Mouse (Mus musculus): ENCODE data around the gene Klhl20. TPM values are rescaled to one million over a fixed set of nuclear protein-coding genes. Genes with fewer than 3 reads are reported as not detected.
"Not testable (repeated sequence)": the region's sequence is repeated elsewhere in the genome, so short reads cannot be mapped to it uniquely, and the experiment has no call there.

Klhl20 gene
- total RNA-seq (2017) = 17.1 to 39.8 TPM (median 20.9 TPM) in 3 replicates

- ATAC-seq (replicated peaks; ENCODE audit: insufficient number of reproducible peaks, low FRiP score, low TSS enrichment, poor library complexity, severe bottlenecking) = peak; percentile 97
Measured at GRCm38 (mm10) chr1:161130726-161131664, at the start of gene Klhl20. TSS of gene Klhl20 (minus strand) at chr1:161131511.

- peak; percentile 64; the same call in 1 of the 2 replicates for ATAC-seq (replicated peaks; ENCODE audit: insufficient number of reproducible peaks, low FRiP score, low TSS enrichment, poor library complexity, severe bottlenecking)
Measured at GRCm38 (mm10) chr1:161180674-161181073, 49.4 kb upstream of the Klhl20 start.

GRCm38 (mm10) chr1:161170651-161171050 is 39.3 kb upstream of the Klhl20 start:
- peak; percentile 81 for ATAC-seq (replicated peaks; ENCODE audit: insufficient number of reproducible peaks, low FRiP score, low TSS enrichment, poor library complexity, severe bottlenecking)

- no peak for ATAC-seq (replicated peaks; ENCODE audit: insufficient number of reproducible peaks, low FRiP score, low TSS enrichment, poor library complexity, severe bottlenecking)
Measured at GRCm38 (mm10) chr1:161160266-161160665, 29.0 kb upstream of the Klhl20 start.

GRCm38 (mm10) chr1:161159214-161159613 is 27.9 kb upstream of the Klhl20 start, which contains the start of gene Tex50:
TSS of gene Tex50 (minus strand) at chr1:161159314.
- no peak for ATAC-seq (replicated peaks; ENCODE audit: insufficient number of reproducible peaks, low FRiP score, low TSS enrichment, poor library complexity, severe bottlenecking)

- no peak for ATAC-seq (replicated peaks; ENCODE audit: insufficient number of reproducible peaks, low FRiP score, low TSS enrichment, poor library complexity, severe bottlenecking)
Measured at GRCm38 (mm10) chr1:161156546-161156945, 25.2 kb upstream of the Klhl20 start.

GRCm38 (mm10) chr1:161151098-161151497 is 19.8 kb upstream of the Klhl20 start:
- no peak for ATAC-seq (replicated peaks; ENCODE audit: insufficient number of reproducible peaks, low FRiP score, low TSS enrichment, poor library complexity, severe bottlenecking)

GRCm38 (mm10) chr1:161147888-161148287 is 16.6 kb upstream of the Klhl20 start:
- ATAC-seq (replicated peaks; ENCODE audit: insufficient number of reproducible peaks, low FRiP score, low TSS enrichment, poor library complexity, severe bottlenecking) = no peak

GRCm38 (mm10) chr1:161145611-161146010 is 14.3 kb upstream of the Klhl20 start:
- not testable (repeated sequence) for ATAC-seq (replicated peaks; ENCODE audit: insufficient number of reproducible peaks, low FRiP score, low TSS enrichment, poor library complexity, severe bottlenecking)

GRCm38 (mm10) chr1:161143216-161143615 is 11.9 kb upstream of the Klhl20 start:
- ATAC-seq (replicated peaks; ENCODE audit: insufficient number of reproducible peaks, low FRiP score, low TSS enrichment, poor library complexity, severe bottlenecking) = no peak

- ATAC-seq (replicated peaks; ENCODE audit: insufficient number of reproducible peaks, low FRiP score, low TSS enrichment, poor library complexity, severe bottlenecking) = no peak
Measured at GRCm38 (mm10) chr1:161142531-161143159, 11.3 kb upstream of the Klhl20 start, which contains the start of gene Ankrd45. TSS of gene Ankrd45 (plus strand) at chr1:161142691.

- ATAC-seq (replicated peaks; ENCODE audit: insufficient number of reproducible peaks, low FRiP score, low TSS enrichment, poor library complexity, severe bottlenecking) = no peak
Measured at GRCm38 (mm10) chr1:161140026-161140762, 8.9 kb upstream of the Klhl20 start.

GRCm38 (mm10) chr1:161139496-161139895 is 8.2 kb upstream of the Klhl20 start:
- peak; percentile 89 for ATAC-seq (replicated peaks; ENCODE audit: insufficient number of reproducible peaks, low FRiP score, low TSS enrichment, poor library complexity, severe bottlenecking)

GRCm38 (mm10) chr1:161126461-161126860 is 4.8 kb downstream of the Klhl20 start:
- ATAC-seq (replicated peaks; ENCODE audit: insufficient number of reproducible peaks, low FRiP score, low TSS enrichment, poor library complexity, severe bottlenecking) = 0 out of 2 replicates have a peak, but pooled peaks have one; percentile 17

GRCm38 (mm10) chr1:161122661-161123418 is 8.5 kb downstream of the Klhl20 start:
- no peak for ATAC-seq (replicated peaks; ENCODE audit: insufficient number of reproducible peaks, low FRiP score, low TSS enrichment, poor library complexity, severe bottlenecking)

- ATAC-seq (replicated peaks; ENCODE audit: insufficient number of reproducible peaks, low FRiP score, low TSS enrichment, poor library complexity, severe bottlenecking) = no peak
Measured at GRCm38 (mm10) chr1:161114591-161114990, 16.7 kb downstream of the Klhl20 start.

- no peak for ATAC-seq (replicated peaks; ENCODE audit: insufficient number of reproducible peaks, low FRiP score, low TSS enrichment, poor library complexity, severe bottlenecking)
Measured at GRCm38 (mm10) chr1:161109216-161109615, 22.1 kb downstream of the Klhl20 start.

- no peak for ATAC-seq (replicated peaks; ENCODE audit: insufficient number of reproducible peaks, low FRiP score, low TSS enrichment, poor library complexity, severe bottlenecking)
Measured at GRCm38 (mm10) chr1:161103842-161104241, 27.5 kb downstream of the Klhl20 start.

All from monocyte, adult 5-6 weeks (primary cell).